ENCODE assay signal across 16 mouse cellular contexts in genomic region chr6:146388010-146388409, GRCm38 (mm10).
"Had no signal": no experiment of that assay in that cellular context is flagged by ENCODE, and none has a peak within 500 bp of the region (broad histone marks: within the 10 kb centered on the region; RNA-seq: fewer than 3 reads in every experiment).

No protein-coding gene starts in this region.

- H3K36me3 ChIP-seq: intestine, embryonic 15.5 days; limb, embryonic 10.5 days; liver, embryonic 15.5 days; neural tube, embryonic 12.5 days had no signal

- H3K4me1 ChIP-seq: liver, embryonic 15.5 days; neural tube, embryonic 12.5 days had no signal

- H3K4me3 ChIP-seq: intestine, embryonic 15.5 days; left cerebral cortex, adult 2 months; limb, embryonic 10.5 days; liver, embryonic 15.5 days; myocyte; neural tube, embryonic 12.5 days had no signal

- H3K27ac ChIP-seq: intestine, embryonic 15.5 days; left cerebral cortex, adult 2 months; limb, embryonic 10.5 days; liver, embryonic 15.5 days; neural tube, embryonic 12.5 days had no signal

- H3K4me2 ChIP-seq: intestine, embryonic 15.5 days; liver, embryonic 11.5 days; liver, embryonic 15.5 days; neural tube, embryonic 12.5 days had no signal

- H3K9ac ChIP-seq: intestine, embryonic 15.5 days; liver, embryonic 15.5 days; neural tube, embryonic 12.5 days had no signal

- DNase-seq: kidney, adult 8-10 months; lung, adult 2 months; lung, postnatal 36 days; retina, postnatal 1 day; right cerebral cortex, postnatal 4 days; spleen, adult 18-20 months; thymus, adult 18-20 months; thymus, postnatal 14 days had no signal

- ATAC-seq: intestine, embryonic 15.5 days; lung, postnatal 0 days had no signal

- H3K27me3 ChIP-seq: intestine, embryonic 15.5 days; liver, embryonic 15.5 days; neural tube, embryonic 12.5 days had no signal

- H3K9me3 ChIP-seq: intestine, embryonic 15.5 days; limb, embryonic 10.5 days; liver, embryonic 15.5 days had no signal
